Mouse (Mus musculus) C2C12 (cell line): Measurements from ENCODE around the gene Amh.

ENCODE experiments used
- CTCF ChIP-seq: IDR thresholded peaks from one replicate; pipeline ENCODE4 v1.5.1; 2011; ENCODE audit not compliant: control insufficient read depth, insufficient read depth, insufficient read length
- FOSL1 ChIP-seq: IDR thresholded peaks from one replicate; pipeline ENCODE4 v1.8.0; 2011; ENCODE audit warnings: mild to moderate bottlenecking, low read length; ENCODE audit not compliant: poor library complexity, insufficient read depth, severe bottlenecking
- MYOD1 ChIP-seq: IDR thresholded peaks from one replicate; pipeline ENCODE4 v1.6.1; 2011; ENCODE audit warnings: low read depth; ENCODE audit not compliant: control insufficient read depth, insufficient read length
- USF1 ChIP-seq: IDR thresholded peaks from one replicate; pipeline ENCODE4 v1.6.1; 2011; ENCODE audit warnings: low read depth, mild to moderate bottlenecking, control low read depth, moderate library complexity

DNA sequence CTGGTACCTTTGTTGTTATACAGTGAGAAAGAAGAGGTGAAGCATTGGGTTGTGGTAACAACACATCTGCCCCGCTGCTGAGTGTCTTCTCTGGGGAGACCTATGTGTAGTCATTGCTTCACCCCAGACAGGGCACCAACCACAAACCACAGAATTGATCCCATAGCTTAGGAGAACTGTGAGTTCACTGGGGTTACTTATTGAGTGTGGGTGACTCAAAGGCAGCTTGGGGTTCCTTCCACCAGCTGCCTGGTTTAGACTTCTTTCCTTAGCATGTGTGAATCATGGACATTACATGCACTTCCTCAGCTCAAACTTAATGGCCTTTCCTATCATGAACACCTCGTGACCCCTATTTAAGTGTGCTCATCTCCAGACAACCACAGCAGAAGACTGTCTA lies 41.5 kb upstream of the Amh start:
- TF ChIP-seq CTCF (no peak), MYOD1 (peak; percentile 73), USF1 (peak; percentile 73), FOSL1 (peak; percentile 50)
